Mouse (Mus musculus) liver, embryonic 16.5 days (tissue): Measurements from ENCODE around the gene Arl15. TPM values are rescaled to one million over a fixed set of nuclear protein-coding genes. Genes with fewer than 3 reads are reported as not detected.

Source experiments
- ATAC-seq: fragments of 200-750 bp; cut with Nextera tagmentation; 2 replicates; pipeline ENCODE4 v1.8.0; 2017; ENCODE audit warnings: low read depth, mild to moderate bottlenecking, moderate number of reproducible peaks, moderate library complexity
- H3K27ac ChIP-seq: fragments of 300-500 bp; sonication (generic); 2 replicates; pipeline ENCODE4 v1.5.1; 2014; ENCODE audit warnings: mild to moderate bottlenecking, low read length
- H3K27me3 ChIP-seq: fragments of 300-500 bp; sonication (generic); 2 replicates; pipeline ENCODE4 v1.6.1; 2014; ENCODE audit warnings: low read depth, low read length, mixed read lengths; ENCODE audit not compliant: control insufficient read depth, insufficient read depth
- H3K36me3 ChIP-seq: fragments of 300-500 bp; sonication (generic); 2 replicates; pipeline ENCODE4 v1.6.1; 2014; ENCODE audit warnings: mild to moderate bottlenecking; ENCODE audit not compliant: control insufficient read depth, insufficient read depth
- H3K4me1 ChIP-seq: fragments of 300-500 bp; sonication (generic); 2 replicates; pipeline ENCODE4 v1.6.1; 2014; ENCODE audit warnings: low read depth, low read length, mixed read lengths; ENCODE audit not compliant: control insufficient read depth
- H3K4me2 ChIP-seq: fragments of 300-500 bp; sonication (generic); 2 replicates; pipeline ENCODE4 v1.6.1; 2014; ENCODE audit warnings: low read depth, low read length, mixed read lengths
- H3K4me3 ChIP-seq: fragments of 300-500 bp; sonication (generic); 2 replicates; pipeline ENCODE4 v1.5.1; 2014; ENCODE audit warnings: low read depth, mild to moderate bottlenecking, low read length
- H3K9ac ChIP-seq: fragments of 300-500 bp; sonication (generic); 2 replicates; pipeline ENCODE4 v1.6.1; 2014; ENCODE audit warnings: low read depth, low read length
- H3K9me3 ChIP-seq: fragments of 300-500 bp; sonication (generic); replicated peaks from 2 replicates; pipeline ENCODE4 v1.6.1; 2016; ENCODE audit warnings: low read length; ENCODE audit not compliant: control insufficient read depth
- WGBS: fragments of 180-500 bp; shearing (Covaris S2); extraction: QIAGEN DNeasy Blood & Tissue Kit; methylation state at CpG from one replicate; pipeline ENCODE4 v1.1.7; 2014; ENCODE audit not compliant: insufficient replicate concordance; 5-methylcytosine and 5-hydroxymethylcytosine counted together
- polyA plus RNA-seq: library from polyadenylated mRNA; unstranded; fragments of >200 nt; fragmentation: Nextera tagmentation; extraction: Ambion mirVana; gene quantifications from 2 replicates; pipeline ENCODE4 v1.2.1, GENCODE M21; 2015

Gene Arl15
- polyA plus RNA-seq, 1 experiment from 2014 or later = 2.9 TPM

DNA sequence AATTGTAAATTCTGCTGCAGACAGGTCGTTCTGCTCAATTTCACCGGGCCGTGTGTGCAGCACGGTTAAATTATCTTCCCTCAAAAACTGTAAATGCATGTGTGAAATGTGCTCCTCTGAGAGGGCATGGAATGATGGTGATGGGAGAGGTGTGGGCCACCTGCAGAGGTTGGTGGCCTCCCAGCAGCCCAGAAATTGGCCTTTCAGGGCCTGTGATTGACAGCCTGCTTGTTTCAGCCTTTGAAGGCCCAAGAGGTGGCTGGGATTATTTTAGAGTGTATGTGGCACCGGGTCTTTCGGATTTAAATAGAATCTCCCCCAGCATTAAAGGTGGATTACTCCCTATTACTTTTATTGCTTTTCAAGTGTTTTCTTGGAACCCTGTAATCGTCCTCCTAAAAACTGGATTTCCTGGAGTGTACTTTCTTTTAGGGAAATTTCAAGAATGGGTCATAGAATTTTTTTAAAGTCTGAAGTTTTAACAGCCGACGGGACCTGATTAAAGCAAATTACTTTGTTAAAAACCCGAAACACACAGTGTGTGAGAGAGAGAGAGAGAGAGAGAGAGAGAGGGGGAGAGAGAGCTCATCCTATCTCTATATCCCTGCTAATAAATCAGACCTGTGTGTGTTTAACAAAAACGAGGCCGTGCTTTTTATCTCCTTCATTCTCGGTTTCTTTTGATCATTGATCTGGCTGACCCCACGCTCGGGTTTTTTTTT is 186.6 kb downstream of the Arl15 start:
- ATAC-seq = no peak
- Histone ChIP-seq H3K27me3 (no peaks in the 10 kb centered on the region), H3K4me3 (no peak overlapping the region), H3K36me3 (no peaks in the 10 kb centered on the region), H3K4me2 (no peak overlapping the region), H3K9ac (no peak overlapping the region), H3K27ac (no peak overlapping the region), H3K9me3 (no peaks in the 10 kb centered on the region), H3K4me1 (no peaks in the 10 kb centered on the region)
- 66% methylated on average over 15 of the region's 15 CpGs for WGBS

- ATAC-seq = no peak
Observed at GRCm38 (mm10) chr13:113981461-113982000, 187.2 kb downstream of the Arl15 start.

DNA sequence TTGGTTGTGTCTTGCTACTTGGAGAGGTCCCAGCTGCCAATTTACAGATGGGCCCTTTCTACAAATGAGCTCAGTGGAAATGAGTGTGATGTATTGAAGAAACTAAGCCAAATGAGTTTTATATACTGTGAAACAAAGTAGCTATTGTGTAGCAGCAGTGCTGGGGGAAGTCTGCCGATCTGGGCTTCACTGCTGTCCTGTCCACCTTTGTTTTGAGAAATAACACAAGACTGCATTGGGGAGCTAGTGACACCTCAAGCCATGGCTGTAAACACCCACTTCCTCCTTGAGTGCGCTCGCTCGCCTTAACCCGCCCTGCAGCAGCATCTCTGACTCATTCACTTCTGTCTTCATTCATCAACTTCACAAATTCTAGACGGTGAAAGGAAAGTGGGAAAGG is 189.3 kb downstream of the Arl15 start:
- WGBS = 52% methylated on average over 6 of the region's 6 CpGs
- no peak for ATAC-seq
- Histone ChIP-seq H3K27me3 (no peaks in the 10 kb centered on the region), H3K9ac (no peak overlapping the region), H3K9me3 (no peaks in the 10 kb centered on the region), H3K4me3 (no peak overlapping the region), H3K4me2 (no peak overlapping the region), H3K4me1 (no peaks in the 10 kb centered on the region), H3K27ac (no peak overlapping the region), H3K36me3 (no peaks in the 10 kb centered on the region)

More at GRCm38 (mm10) chr13:113981461-113982000, 187.2 kb downstream of the Arl15 start:
- Histone ChIP-seq H3K27me3 (no peaks in the 10 kb centered on the region), H3K9me3 (no peaks in the 10 kb centered on the region), H3K4me1 (no peaks in the 10 kb centered on the region), H3K27ac (no peak overlapping the region), H3K4me3 (no peak overlapping the region), H3K9ac (no peak overlapping the region), H3K36me3 (no peaks in the 10 kb centered on the region), H3K4me2 (no peak overlapping the region)
- 69% methylated on average over 9 of the region's 9 CpGs for WGBS

DNA sequence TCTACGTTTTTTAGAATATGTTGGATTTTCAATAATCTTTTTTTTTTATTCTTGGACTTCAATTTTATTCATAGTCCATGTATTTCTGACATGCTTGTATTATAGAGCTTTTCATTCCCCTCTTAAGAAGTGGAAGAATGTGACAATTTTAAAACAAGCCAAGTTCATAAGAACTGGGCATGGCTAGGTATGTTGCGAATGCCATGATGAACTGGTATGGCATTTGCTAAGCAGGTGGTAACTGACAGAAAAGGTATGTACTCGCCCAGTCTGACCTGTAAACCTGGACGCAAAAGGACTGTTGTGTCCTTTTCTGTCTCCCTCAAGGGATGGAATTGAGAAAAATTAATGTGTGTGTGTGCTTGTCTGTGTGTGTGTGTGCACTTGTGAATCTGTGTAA is 190.2 kb downstream of the Arl15 start:
- no peak overlapping the region for H3K27ac ChIP-seq
- H3K4me3 ChIP-seq = no peak overlapping the region
- no peaks in the 10 kb centered on the region for H3K27me3 ChIP-seq
- H3K4me2 ChIP-seq = no peak overlapping the region
- H3K9ac ChIP-seq = no peak overlapping the region
- 70% methylated on average over 4 of the region's 4 CpGs for WGBS
- H3K4me1 ChIP-seq = no peaks in the 10 kb centered on the region
- H3K9me3 ChIP-seq = no peaks in the 10 kb centered on the region
- no peak for ATAC-seq
- H3K36me3 ChIP-seq = no peaks in the 10 kb centered on the region

- Histone ChIP-seq H3K9me3 (no peaks in the 10 kb centered on the region), H3K4me3 (no peak overlapping the region), H3K4me2 (no peak overlapping the region), H3K4me1 (no peaks in the 10 kb centered on the region), H3K36me3 (no peaks in the 10 kb centered on the region), H3K27me3 (no peaks in the 10 kb centered on the region), H3K9ac (no peak overlapping the region), H3K27ac (no peak overlapping the region)
- ATAC-seq = no peak
- 80% methylated on average over 13 of the region's 13 CpGs for WGBS
Observed at GRCm38 (mm10) chr13:113986864-113987562, 192.7 kb downstream of the Arl15 start.

DNA sequence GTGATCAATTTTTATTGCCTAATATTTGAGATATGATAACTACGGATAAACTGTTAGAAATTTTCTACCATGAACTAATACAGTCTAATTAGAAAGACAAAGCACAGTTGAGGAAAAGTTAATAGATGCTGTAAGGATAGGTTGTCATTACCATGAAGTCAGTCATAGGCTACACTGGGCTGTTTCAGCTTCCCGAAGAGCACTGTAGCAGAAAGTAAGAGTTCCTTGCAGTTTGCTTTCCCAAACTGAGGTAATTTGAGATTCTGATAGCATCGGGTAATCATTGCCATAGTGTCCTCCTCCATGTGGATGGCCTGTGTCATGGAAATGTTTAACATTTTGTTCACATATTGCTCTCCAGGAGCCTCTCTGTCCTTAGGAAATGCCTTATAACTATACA is 195.9 kb downstream of the Arl15 start:
- H3K27me3 ChIP-seq = no peaks in the 10 kb centered on the region
- no peak overlapping the region for H3K4me2 ChIP-seq
- no peaks in the 10 kb centered on the region for H3K9me3 ChIP-seq
- no peaks in the 10 kb centered on the region for H3K4me1 ChIP-seq
- no peak overlapping the region for H3K4me3 ChIP-seq
- 78% methylated on average over 3 of the region's 3 CpGs for WGBS
- no peak overlapping the region for H3K9ac ChIP-seq
- no peaks in the 10 kb centered on the region for H3K36me3 ChIP-seq
- H3K27ac ChIP-seq = no peak overlapping the region
- no peak for ATAC-seq

DNA sequence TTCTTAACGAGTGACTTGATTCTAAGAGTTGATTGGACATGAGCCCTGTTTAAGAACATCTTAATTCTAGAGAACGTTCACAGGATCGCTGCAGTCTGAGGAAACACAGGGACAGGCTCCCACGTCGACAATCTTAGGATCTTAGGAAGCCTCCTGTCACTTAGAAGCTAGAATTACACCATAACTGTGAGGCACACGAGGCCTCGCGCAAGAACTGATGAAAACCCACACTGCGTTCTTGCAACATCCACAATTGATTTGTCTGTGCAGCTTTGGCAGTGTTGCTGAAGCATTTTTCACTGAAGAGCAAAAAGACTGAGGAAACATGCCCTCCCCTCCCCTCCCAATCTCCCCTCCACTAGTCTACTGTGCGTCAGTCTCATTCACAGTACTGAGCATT is 196.4 kb downstream of the Arl15 start:
- H3K4me3 ChIP-seq = no peak overlapping the region
- no peak for ATAC-seq
- no peaks in the 10 kb centered on the region for H3K4me1 ChIP-seq
- no peaks in the 10 kb centered on the region for H3K36me3 ChIP-seq
- no peaks in the 10 kb centered on the region for H3K9me3 ChIP-seq
- H3K9ac ChIP-seq = no peak overlapping the region
- 75% methylated on average over 10 of the region's 10 CpGs for WGBS
- H3K27ac ChIP-seq = no peak overlapping the region
- H3K4me2 ChIP-seq = no peak overlapping the region
- H3K27me3 ChIP-seq = no peaks in the 10 kb centered on the region

DNA sequence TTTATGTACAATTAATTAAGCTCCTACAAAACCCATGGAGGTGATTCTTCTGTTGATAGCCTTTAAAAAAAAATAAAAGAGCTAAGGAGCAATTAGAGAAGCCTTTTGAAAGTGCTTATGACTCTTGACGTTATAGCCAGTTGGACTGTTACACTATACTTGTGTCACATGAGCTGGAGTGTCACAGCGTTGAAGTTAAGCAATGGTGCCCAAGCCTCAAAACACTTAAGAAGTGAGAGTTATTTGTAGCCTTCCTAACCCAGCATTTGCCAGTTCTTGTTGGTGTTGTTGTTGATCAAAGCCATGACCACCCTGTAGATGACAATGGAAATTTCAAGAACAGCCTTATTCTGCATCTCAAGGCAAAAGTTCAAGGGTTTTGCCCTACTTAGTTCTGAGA is 198.8 kb downstream of the Arl15 start:
- no peak for ATAC-seq
- no peak overlapping the region for H3K4me2 ChIP-seq
- 80% methylated on average over 2 of the region's 2 CpGs for WGBS

DNA sequence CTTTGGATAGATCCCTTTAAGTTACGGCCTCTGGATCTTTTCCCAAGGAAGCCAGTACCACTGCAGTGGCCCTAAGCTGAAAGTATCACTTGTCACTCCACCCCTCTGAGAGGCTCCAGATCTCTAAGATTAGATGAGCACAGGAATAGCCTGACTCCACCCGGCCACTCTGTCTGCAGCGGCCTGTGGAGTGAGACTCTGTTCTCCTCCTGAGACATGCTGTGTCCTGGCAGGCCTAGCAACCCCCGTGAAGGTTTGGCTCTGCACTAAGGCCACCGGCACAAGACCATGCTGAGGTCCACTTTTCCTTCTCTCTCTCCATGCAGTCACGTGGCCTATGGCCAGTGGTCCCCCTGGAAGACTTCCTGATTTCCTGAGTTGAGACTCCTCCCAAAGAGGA is 200.3 kb downstream of the Arl15 start:
- Histone ChIP-seq H3K4me1 (no peaks in the 10 kb centered on the region), H3K4me3 (no peak overlapping the region), H3K9ac (no peak overlapping the region), H3K4me2 (no peak overlapping the region), H3K27ac (no peak overlapping the region), H3K36me3 (no peaks in the 10 kb centered on the region), H3K27me3 (no peaks in the 10 kb centered on the region), H3K9me3 (no peaks in the 10 kb centered on the region)
- ATAC-seq = no peak
- WGBS = 76% methylated on average over 6 of the region's 6 CpGs

More for the DNA sequence above, 198.8 kb downstream of the Arl15 start:
- no peaks in the 10 kb centered on the region for H3K36me3 ChIP-seq
- H3K4me1 ChIP-seq = no peaks in the 10 kb centered on the region
- H3K27ac ChIP-seq = no peak overlapping the region
- no peak overlapping the region for H3K4me3 ChIP-seq
- no peaks in the 10 kb centered on the region for H3K9me3 ChIP-seq
- no peak overlapping the region for H3K9ac ChIP-seq
- no peaks in the 10 kb centered on the region for H3K27me3 ChIP-seq
